Mouse (Mus musculus): ENCODE measurements at regions not wholly inside any gene's neighbourhood (a gene's known extent, or its start where the extent isn't known, plus 50 kb on each side); places are given as distances from the start of the nearest gene placed in this dataset.

- no peak for DNase-seq (ENCODE audit: low read depth, low spot score)
Measured at GRCm38 (mm10) chr4:33793398-33793797, 131.0 kb upstream of the Cnr1 start.

DNA sequence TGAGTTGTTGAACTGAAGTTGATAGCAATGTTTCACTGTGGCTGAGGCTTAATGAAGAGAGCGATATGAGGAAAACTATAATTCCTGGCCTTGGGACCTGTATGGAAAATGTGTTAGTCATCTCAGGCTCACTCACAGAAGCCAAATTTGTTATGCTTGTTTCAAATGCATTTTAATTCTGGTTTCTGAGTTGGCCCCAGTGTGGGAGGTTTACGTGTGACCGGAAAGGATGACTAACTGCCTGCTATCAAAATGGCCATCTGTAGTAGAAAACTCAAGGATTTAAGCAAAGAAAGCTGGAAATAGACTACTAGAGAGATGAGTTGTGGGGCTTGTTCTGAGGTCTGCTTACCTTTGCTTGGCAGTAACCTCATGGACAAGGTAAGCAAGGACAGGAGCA is 128.9 kb upstream of the Cnr1 start:
- no peak for DNase-seq (ENCODE audit: low read depth, low spot score)

DNA sequence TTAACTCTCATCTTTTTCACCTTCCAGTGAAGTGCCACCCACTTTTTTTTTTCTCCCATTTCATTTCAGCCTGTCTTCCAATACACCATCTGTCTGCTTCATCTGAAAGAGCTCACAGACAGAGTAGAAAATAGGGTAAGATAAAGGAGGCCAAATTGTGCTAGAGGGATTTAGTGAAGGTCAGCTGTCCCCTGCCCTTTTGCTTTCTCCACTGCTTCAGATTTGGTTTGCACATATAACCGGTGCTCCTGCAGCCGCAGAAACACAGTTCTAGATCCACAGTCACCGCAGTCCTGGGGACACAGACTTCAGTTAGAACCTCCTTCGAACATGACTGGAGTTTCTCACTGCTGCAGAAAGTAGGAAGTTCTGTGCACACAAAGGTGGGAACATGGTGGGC is 126.4 kb upstream of the Cnr1 start:
- DNase-seq (ENCODE audit: low read depth, low spot score), result no peak

DNA sequence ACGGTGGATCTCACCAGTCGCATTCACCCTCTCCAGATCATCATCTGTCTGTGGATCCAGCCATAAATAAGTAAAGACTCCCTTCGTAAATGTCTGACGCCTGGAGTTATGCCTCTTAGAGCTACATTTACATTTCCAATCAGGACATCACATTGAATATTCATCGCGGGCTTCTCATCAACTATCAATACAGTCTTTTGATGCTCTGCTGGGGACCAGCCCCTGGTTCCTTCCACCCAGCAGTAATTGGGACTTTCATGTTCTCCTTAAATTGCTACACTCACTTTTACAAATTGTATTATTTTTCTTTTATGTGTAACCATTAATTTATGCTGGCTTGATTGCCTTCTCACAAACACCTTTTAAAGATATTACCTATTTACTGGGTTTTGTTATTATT is 125.7 kb upstream of the Cnr1 start:
- no peak for DNase-seq (ENCODE audit: low read depth, low spot score)

DNA sequence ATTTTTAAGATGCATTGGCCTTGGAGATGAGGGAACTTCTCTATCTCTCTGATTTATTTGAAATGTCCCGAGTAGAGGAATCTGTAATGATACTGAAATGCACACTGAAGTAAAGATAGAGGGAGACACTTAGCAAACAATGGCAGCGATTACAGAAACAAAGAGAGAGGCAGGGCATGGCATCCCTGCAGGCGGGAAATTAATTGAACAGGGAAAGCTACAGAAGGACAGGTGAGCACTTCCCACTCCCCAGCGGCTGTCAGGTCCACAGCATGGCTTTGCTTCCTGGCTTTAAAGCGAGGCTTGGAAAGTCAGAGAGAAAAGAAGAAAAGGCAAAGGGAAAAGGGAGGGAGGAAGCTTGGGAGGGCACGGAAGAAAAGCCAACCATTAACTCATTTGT is 125.3 kb upstream of the Cnr1 start:
- DNase-seq (ENCODE audit: low read depth, low spot score), result no peak

DNA sequence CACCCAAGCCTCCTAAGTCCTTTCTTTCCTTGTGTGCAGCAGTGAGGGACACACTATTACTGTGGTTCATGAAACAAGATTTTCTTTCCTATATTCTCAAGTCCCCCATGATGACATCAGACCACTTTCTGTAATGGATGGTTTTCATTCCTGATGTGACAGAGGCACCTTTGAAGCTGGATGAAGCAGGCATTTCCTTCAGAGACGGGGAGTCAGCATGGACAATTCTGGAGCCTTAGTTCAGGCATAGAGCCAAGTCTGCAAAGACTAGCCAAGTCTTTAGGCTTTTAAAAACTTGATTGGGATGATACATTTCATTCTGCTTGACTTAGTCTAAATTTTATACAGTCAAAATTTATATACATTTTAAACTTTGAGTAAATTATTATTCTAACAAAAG is 124.6 kb upstream of the Cnr1 start:
- DNase-seq (ENCODE audit: low read depth, low spot score), result no peak

GRCm38 (mm10) chr4:33812338-33812737 is 112.1 kb upstream of the Cnr1 start:
- no peak for DNase-seq (ENCODE audit: low read depth, low spot score)

DNA sequence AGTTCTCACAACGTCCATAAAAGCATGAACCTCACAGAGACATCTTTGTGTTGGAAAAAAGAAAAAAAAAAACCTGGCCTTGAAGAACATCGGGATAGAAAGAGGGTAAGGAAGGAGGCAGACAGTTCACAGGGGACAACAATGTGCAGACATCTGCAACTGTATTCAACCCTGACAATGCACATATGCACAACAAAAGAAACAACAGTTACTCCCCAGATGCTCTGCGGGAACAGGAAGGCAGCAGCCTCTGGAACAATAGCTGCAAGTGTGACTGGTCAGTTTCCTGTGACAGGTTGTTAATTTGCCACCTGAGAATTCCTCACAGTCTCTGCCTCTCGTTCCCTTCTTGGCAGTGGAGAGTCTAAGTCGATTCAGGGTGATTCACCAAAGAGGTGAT is 100.5 kb upstream of the Cnr1 start:
- no peak for DNase-seq (ENCODE audit: low read depth, low spot score)

DNA sequence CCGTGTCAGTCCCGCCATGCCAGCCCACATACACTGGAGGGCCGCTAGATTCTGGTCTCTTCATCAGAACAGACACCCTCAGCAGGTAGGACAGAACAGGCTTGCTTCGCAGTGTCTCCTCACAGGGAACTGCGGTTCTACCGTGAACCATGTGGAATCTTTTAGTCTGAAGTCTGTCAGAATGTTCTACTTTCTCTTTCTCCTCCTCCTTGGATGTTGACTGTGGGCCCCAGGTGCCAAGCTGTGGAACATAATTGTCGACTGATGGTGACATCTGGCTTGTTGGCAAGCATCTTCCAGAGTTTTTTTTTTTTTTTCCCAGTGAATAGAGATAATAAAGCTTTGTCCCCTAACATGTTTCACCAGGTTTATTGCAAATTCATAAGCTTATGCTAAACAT is 91.3 kb upstream of the Cnr1 start:
- DNase-seq (ENCODE audit: low read depth, low spot score), result no peak

GRCm38 (mm10) chr4:33838436-33838835 is 86.0 kb upstream of the Cnr1 start:
- DNase-seq (ENCODE audit: low read depth, low spot score), result no peak

DNA sequence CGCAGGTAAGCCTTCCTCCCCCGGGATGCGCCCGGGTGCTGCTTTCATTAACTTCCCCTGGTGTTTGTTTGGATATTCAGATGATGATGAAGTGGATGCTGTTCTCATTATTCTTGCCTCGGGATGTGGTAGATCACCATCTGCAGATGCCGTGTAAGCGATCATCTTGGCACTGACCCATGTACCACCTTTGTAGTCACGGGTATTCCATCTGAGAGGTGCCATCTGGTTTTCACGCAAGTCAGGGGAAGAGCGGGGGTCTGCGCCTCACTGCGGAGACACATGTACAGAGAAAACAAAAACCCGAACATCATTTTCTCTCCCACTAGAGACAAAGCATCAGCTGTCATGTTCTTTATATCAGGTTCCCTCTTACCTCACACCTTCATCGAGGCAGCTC is 84.3 kb upstream of the Cnr1 start:
- no peak for DNase-seq (ENCODE audit: low read depth, low spot score)

GRCm38 (mm10) chr4:33845611-33846395 is 78.6 kb upstream of the Cnr1 start:
- no peak for DNase-seq (ENCODE audit: low read depth, low spot score)

- DNase-seq (ENCODE audit: low read depth, low spot score), result no peak
Measured at GRCm38 (mm10) chr4:33850249-33850648, 74.1 kb upstream of the Cnr1 start.

DNA sequence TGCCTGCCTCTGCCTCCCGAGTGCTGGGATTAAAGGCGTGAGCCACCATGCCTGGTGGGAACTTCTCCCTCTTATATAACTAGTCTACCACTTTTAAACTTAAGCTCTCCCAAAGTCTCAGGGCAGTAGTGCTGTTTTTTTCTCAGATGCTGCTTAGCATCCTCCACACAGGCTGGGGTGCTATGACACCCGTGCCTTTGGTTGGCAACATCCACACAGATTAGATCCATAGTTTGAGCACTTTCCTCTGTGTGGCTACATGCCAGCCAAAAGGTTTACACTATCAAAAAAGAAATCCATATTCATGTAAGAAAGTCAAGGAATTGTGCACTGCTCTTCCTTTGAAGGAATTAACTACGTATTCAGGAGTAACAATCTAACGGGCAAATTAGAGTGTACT is 72.1 kb upstream of the Cnr1 start:
- no peak for DNase-seq (ENCODE audit: low read depth, low spot score)

DNA sequence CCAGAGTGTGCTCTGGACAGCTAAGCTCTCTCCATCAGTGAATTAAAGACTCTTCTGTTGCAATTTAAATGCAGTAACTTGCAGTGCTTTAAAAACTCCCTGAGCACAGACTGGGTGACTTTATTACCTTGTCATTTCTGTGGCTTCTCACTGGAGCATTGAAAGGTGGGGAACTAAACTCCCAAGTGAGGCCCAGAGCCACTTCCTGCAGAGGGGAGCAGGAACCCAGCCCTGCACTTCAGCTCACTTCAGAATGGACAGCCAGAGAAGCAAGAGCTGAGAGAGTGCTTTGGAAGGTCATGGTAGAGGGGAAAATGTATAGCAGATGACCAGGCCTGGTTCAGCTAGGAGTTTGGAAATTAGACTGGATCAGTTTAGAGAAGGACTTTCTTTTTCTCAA is 69.3 kb upstream of the Cnr1 start:
- DNase-seq (ENCODE audit: low read depth, low spot score), result no peak

GRCm38 (mm10) chr4:33867126-33867525 is 57.3 kb upstream of the Cnr1 start:
- DNase-seq (ENCODE audit: low read depth, low spot score), result no peak

DNA sequence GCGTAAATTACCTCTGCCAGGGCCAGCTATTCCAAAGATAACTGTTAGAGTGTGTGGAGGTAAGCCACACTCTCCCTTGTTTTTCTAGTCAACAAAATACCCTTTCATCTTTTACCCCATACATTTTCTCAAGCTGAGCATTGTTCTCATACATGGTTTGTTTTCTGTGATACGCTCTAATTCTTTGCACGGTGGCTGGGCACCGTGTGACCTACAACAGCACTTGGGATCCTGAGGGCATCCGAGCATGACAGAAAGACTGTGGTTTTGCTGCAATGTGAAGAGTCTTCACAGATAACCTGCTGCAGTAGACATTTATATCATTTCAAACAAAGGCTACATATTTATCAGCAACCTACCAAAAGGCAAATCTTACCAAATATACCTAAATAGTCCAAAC is 55.1 kb upstream of the Cnr1 start:
- no peak for DNase-seq (ENCODE audit: low read depth, low spot score)

Measured in skeletal muscle tissue, adult 2 months (tissue).